Mouse (Mus musculus) liver (tissue): ENCODE measurements around the gene Teddm1b.
"Not testable (repeated sequence)": the region's sequence is repeated elsewhere in the genome, so short reads cannot be mapped to it uniquely, and the experiment has no call there.

ENCODE experiments used
- DNase-seq: peaks from one replicate; pipeline ENCODE4 v3.0.0-alpha.2; 2020; ENCODE audit warnings: mixed read lengths

The Teddm1b gene

DNA sequence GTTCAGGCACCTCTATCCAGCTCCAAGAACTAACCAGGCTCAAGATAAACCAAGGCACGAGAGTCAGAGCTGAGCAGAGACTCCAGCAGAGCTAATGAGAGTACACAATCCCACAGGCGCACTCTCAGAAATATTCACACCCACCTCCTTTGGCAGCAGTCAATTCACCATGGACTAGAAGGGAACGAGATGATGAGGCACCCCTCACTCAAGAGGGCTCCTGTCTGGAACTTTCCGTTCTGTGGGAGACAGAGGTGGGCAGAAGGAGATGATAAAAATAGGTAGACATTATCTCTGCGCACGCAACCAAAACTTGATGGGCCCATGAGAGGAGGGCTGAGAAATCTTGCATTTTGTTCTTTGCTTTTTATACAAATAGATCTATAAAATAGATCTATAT, at the start of gene Teddm1b:
TSS of gene Teddm1b (plus strand) at position 301 of the 400 bp plus-strand sequence.
- no peak for DNase-seq

DNA sequence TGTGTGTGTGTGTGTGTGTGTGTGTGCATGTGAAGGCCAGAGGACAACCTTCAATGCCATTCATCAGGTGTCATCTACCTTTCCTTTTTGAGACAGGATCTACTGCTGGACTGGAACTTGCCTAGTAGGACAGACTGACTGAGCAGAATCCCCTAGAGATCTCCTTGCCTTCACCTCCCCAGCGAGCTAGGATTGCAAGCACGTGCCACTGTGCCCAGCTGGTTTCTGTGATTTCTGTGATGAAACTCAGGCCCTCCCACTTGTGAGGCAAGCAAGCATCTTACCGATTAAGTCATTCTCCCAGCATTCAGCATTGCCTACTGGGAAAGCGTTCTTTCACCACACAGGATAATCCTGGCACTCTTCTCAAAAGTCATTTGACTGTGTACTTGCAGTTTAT, 43.4 kb upstream of the Teddm1b start:
- no peak for DNase-seq

DNA sequence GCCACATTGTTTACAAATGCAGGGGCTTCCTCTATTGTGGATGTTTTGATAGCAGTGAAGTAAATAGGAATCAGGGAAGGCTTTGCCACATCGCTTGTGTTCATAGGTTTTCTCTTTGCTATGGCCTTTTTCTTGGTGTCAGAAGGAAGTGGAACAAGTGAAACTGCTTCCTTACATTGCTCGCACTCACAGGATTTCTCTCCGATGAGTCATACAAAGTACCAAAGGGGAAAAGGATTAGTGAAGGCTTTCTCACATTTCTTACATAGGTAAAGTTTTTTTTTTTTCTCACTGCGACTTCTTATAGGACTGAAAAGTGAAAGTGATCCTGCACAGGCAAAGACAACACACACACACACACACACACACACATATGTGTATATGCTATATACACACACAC, 38.1 kb upstream of the Teddm1b start:
- no peak for DNase-seq

DNA sequence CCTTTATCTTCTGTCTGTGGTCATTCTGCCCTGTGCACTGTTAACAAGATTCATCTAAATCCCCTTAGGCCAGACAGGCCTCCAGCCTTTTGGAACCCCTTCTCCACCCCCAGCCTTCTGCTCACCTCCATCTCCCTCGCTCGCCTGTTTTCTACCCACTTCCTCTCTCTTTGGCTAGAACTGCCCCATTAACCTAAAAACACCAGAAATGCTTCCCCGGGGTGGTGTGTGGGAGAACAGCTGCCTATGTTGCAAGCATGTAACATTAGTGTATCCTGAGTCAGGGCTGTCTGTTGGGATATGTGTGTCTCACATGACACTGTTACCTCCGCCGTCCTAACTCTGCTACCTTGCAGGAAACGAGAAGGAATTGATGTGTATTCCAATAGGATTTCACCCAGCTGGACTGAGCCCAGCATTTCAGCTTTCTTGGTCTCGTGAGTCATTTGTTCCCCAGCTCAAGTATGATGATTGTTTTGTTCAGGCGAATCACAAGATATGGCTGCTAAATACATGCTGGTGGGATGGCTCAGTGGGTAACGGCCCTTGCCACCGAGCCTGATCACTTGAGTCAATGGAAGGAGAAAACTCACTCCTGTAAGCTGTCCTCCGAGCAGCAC, 31.9 kb upstream of the Teddm1b start:
- no peak for DNase-seq

DNA sequence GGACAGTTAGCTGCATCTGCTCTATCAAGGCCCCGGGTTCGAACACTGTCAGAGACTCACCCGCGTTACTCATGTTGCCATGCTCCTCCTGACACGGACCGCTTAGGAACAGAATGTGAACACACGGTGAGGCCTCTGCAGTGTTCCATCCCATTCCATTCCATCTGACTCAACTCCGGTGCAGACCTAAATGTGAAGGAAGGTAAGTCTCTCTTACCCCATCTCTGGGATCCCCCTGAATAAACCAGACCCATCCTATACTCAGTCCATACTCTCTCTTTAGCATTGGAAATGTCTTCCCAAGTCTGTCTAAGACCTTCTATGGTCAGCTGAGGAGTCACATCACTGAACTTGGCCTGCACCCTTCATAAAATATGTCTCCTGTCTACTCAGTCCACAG, 30.1 kb upstream of the Teddm1b start, which contains the start of gene Rgsl1:
TSS of gene Rgsl1 (minus strand) at position 101 of the 400 bp plus-strand sequence.
- DNase-seq = no peak

DNA sequence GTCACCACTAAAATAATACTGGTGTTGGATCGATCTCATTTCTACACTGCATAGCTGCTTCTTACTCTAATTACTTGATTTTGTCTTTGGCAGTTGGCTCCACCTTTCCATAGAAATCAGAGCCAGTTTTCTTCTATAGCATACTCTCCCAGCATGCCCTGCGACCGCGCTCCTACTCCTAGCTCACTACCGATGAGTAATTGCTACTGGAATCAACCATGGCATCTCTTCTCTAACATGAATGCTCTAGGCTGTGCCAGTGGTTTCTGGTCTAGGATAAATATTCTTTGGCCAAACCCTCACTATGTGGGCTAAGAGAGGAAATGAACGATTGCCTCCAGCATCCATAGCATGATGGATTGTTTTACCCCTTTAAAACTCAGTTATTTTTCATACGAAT, 27.7 kb upstream of the Teddm1b start:
- no peak for DNase-seq

DNA sequence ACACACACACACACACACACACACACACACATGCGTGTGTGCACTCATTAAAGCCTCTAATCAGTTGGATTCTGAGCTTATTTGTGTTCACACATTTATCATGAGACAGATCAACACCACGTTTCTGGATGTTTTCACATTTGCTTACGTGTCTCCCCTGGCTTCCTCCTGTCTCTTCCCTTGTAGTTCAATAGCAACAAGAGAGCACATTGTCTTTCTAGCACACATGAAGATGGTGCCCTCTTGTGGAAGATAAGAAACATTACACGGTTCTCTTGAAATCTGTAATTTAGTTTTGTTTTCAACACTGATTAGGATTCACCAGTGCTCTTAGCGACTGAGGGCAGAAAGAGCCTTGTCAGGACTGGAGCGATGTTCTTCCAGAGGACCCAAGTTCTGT, 27.3 kb upstream of the Teddm1b start:
- DNase-seq = no peak

DNA sequence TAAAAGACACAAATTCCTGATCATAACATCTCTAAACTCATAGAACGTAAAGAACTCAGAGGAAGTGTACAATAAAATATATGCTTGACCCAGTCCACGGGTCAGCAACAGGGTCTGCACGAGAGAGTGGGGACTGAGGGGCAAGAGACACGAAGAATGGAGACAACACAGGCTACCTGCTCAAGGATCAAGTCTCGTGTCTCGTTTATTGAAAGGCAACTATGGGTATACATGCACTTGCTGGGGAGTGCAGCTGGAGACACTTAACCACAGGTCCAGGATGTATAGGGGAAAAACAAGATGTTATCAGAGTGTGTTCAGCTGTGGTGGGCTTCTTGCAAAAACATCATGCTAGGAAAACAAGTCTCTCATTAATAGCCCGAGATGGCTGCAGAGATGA, 21.4 kb upstream of the Teddm1b start:
- DNase-seq = not testable (repeated sequence)

DNA sequence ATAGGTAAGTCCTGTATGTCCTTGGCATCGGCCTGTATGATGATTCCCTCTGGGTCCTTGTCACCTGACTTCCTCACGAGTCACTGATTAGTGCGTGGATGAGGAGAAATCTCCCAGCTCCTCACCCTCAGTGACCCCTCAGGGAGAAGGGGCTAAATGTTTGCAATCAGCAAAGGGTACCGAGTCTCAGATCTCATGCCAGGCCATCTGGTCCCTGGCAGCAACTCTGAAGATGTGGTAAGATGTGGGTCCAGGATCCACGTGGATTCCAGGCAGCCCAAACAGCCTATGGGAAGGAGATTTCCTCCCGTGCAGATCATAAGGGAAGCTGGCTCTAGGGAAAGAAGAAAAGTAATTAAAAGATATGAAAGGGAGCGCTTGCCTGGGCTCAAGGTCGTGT, 18.2 kb upstream of the Teddm1b start:
- DNase-seq = no peak

DNA sequence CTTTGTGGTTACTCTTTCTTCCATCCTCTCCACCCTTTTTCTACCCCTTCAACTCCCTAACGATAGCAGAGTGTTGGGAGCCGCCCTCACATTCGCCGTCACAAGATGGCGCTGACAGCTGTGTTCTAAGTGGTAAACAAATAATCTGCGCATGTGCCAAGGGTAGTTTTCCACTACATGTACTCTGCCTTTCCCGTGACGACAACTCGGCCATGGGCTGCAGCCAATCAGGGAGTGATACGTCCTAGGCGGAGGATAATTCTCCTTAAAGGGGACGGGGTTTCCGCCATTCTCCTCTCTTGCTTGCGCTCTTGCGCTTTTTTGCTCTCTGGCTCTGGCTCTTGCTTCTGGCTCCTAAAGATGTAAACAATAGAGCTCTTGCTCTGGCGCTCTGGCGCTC, 6.2 kb downstream of the Teddm1b start:
- DNase-seq = not testable (repeated sequence)

DNA sequence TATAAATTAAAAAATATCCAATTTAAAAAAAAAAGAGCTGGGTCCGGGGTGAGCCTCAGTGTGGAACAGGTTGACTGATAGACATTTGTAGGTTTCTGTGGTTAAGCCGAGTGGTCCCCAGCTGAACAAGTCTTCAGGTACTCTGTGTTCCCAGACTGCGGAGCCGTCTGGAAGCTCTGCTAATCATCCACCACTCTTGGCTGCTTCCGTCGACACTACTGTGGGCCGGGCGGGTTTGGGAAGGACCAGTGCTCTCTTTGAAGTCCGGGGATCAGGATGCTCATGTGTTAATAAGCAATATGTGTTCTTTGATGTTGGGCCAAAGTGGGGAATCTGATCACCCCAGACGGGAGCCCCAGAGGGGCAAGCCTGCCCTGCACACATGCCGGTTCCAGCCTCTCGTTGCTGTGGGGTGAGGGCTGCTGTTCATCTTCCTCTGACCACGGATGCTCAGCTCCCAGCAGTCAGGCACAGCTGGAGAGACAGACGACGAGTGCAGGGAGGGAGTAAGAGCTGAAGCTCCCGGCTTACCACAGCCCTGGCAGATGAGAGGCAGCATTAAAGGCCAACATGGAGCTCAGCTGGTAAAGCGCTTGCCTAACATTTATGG, 12.0 kb downstream of the Teddm1b start:
- DNase-seq = no peak

DNA sequence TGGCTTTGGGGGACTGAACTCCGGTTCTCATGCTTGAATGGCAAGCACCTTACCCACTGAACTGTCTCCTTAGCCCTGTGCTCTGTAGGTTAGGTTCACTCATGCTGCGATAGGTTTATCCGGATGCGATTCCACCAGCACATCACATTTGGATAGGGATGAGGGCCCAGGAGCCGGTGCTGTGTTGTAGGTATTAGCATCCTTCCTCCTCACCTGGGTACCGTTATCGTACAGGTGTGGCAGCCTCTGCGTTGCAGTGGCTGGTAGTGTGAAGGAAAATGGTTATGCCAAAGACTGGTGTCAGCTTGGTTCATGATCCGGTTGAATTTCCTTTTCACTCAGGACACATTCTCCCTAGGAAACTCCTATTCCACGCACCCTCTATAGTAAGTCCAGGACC, 16.0 kb downstream of the Teddm1b start:
- DNase-seq = no peak

DNA sequence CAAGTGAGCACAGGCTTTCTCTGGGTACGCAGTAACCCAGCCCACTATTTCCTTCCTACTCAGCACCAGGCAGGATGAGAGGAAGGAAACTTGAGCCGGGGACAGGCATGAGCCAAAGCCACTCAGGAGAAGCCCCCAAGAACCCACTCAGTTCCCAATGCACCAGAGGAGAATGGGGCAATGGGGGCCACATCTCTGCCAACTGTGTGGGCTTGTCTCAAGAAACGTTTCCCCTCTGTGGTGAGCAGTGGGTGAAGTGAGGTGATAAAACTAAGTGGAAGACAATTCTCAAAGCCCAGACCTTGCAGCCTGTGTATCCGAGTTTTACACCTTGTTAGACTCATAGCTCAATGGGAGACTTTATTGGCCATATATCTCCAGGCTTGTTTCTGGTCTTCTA, 17.3 kb downstream of the Teddm1b start, which contains the start of gene Teddm1a:
TSS of gene Teddm1a (plus strand) at position 301 of the 400 bp plus-strand sequence.
- no peak for DNase-seq

DNA sequence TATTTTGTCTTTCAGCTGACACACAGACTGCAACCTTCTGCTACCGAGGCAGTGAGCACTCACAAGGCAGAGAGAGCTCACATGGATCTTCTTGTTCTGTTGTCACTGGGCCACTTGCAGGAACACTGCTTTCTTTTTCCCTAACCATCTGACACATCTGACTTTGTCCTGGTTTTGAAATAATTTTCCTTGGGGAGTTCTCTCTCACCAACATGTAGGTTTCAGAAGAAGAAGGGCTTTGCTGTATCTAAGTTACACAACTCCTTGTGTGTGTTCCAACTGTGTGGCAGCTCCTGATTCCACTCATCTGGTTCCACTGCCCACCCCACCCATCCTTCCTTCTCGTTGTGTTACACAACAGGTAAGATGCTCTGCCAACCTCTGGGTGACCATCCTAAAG, 19.6 kb downstream of the Teddm1b start:
- no peak for DNase-seq

DNA sequence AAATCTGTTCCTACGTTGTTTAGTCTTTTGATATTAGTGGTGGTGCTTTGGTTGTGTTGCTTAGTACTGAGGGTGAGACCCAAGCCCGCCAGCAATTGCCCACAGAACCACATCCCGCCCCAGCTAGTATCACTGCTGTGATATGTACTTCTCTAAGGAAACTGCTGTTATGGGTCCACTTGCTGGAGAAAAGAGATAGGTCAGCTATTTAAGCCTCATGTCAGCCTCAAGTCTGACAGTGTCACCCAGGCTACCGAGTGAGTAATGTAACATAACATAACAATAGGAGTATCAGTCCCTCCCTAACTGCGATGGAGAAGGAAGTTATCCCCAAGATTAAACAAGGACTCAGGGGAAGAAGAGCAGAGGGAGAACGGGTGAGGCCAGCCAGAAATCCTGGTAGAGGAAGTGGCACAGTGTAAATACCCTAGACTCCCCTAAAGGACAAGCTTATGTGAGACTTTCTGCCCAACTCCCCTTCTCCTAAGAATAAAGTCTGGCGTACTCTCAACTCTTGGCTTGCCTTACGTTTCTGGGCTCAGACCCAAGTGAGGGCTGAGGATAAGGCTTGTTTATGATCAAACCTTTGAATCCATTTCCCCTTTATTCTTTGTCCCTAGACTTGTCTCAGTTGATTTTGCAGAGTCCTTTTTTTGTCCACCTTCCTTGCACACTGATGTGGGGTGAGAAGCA, 20.2 kb downstream of the Teddm1b start:
- DNase-seq = no peak

DNA sequence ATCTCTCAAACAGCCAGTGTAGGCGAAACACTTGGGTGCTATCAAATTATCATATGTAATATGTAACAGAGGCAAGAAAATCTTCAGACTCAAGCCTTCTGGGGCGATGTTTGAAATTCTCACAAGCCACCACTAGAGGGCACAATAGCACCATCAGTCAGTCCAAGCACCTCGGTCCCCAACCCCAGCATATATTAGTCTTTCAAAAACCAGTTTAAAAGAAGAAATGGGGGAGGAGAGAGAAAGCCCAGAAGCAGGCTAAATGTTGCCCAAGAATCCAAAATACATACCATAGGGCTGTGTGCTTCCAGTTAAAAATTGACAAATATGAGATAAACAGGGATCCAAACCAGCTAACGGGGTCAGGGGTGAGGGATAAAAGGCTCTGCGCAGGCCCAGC, 20.8 kb downstream of the Teddm1b start:
- peak; percentile 72 for DNase-seq

DNA sequence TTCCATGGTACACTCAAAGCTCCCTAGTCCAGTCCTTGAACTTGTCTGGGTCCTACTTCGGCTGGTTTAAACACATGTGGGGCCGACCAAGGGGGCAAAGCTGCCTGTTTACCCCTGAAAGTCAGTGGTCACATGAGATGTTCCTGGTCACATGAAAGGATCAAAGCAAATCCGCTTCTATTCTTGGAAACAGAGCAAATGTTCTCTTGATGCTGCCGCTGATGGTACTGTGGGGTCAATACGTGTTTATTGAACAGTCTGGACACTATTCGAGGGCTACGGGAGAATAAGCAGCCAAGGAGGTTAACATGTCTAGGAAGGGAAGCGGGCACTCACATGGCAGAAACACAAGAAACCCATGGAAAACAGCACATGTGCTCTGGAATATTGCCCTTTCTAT, 23.1 kb downstream of the Teddm1b start:
- DNase-seq = no peak

DNA sequence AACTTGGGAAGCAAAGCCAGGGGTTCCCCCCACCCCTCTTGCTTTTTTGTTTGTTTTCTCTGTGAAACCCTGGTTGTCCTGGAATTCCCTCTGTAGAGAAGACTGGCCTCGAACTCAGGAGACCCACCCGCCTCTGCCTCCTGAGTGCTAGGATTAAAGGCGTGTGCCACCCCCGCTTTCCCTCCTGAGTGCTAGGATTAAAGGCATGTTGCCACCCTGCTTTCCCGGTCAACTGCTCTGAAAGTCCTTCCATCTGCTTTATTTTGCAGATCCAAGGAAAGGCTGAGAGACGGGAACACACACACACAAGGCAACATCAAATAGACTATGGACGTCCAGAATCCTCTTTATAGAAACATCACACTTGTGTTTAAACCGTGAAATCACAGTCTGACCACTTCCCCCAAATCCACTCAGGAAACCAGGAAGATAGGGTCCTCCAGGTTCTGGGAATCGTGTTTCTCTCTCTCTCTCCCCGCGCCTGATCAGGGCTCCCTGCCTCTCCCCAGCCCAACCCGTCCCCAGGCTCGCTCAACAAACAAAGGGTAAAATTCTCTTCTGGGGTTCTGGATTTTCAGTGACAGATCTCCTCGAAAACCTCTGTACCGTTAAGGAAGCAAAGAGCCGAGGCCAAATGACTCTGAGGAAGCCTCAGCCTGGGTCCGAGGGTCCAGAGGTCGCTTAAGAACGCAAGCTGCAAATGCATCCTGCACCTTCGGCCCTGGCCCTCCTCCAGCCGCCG, 25.0 kb downstream of the Teddm1b start:
- DNase-seq = no peak

DNA sequence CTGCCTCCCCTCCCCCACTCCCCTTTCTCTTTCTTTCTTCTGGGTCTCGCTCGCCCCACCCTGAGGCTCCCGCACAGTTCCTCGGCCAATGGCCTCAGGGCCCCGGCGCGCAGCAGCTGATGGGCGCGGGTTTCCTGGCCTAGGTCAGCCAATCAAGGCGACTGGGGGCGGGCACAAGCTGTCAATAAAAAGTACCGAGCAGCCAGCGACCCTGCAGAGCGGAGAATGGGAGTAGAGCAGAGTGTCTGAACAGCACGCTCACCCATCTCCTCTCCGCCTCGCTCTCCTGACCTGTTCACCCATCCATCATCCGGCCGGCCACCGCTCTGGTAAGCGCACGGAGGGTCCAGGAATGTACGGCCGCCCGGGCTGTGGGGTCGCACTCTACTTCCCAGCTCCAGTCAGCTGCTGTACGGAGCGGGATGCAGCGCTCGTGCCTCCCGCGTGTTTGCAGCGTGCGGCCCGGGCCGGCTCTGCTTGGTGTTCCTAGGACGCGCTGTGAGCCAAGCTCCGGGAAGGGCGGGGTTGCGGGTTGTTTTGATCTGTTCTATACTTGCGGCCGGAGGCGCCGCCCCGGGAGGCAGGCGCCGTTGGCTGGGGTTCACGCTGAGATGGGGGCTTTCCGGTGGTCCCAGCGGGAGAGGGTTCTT, 25.7 kb downstream of the Teddm1b start, which contains the start of the genes Glul and Teddm2:
TSS of gene Glul (plus strand) at position 214 of the 650 bp plus-strand sequence.
TSS of gene Teddm2 (minus strand) at position 498 of the 650 bp plus-strand sequence.
- DNase-seq = peak; percentile 97

DNA sequence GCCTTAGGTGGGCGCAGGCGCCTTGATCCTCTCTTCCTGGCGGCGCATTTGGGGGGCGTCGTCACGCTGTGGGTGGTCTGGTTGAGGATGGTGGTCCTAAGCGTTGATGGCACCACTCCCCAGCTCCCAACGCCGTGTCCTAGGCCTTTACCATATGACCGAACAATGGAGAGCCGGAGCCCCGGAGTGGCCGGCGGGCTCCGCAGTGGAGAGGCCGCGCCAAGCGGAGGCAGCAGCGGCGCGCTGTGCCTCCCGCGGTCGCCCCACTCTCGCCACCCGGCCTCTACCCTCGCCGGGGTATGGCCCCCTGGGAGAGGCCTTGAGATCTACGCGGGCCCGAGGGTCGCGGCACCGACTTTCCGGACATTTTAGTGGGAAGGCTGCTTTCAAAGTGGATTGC, 26.2 kb downstream of the Teddm1b start:
- peak; percentile 54 for DNase-seq

DNA sequence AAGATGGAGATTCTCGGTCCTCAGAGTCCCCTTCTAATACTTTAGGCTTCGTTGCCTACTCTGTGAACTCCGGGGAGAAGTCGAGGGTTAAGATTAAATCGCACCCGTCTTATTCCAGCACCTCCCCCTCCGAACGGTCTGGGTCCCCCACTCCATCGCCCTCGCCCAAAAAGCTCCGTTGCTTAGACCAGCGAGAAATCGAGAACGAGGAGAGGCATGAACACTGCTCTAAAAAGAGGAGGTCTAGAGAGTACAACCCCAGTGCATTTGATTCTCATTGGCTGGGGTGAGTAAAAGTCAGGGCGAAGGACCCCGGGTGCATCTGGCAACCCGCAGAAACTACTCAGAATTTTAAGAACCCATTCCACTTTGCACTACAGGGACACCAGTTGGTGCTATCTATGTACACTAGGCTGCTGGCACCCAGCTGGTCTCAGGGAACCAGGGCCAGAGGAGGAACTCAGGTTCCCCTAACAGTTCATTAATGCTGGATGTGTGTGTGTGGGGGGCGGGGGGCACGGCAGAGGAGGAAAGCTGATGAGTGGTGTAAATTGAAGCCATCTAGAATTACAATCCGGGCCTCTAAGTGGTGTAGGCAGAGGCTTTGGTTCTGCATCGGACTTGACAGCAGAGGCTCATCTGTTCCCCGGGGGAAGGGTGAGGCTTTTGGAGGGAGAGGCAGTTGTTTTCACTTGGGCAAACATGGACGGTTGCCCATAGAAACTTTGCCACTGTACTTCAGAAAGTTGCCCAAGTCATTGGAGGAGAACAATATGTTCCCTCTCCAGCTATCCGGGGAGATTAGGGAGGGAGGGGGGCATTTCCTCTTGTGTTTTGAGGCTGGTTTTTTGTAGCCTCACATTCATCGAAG, 26.9 kb downstream of the Teddm1b start:
- DNase-seq = peak; percentile 40

DNA sequence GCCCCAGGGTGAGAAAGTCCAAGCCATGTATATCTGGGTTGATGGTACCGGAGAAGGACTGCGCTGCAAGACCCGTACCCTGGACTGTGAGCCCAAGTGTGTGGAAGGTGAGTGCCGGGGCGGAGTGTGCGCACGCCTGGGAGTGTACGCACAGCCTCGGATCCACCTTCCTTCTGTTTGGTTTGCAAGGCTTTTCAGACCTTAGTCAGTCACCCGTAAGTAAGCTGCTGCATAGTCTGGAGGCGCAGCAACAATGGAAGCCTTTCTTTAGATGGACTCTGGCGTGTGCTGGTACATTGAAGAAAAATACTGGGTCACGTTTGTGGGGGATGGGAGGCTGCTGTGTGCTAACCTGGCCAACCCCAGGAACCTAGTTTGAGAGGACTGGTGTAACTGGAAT, 28.9 kb downstream of the Teddm1b start:
- no peak for DNase-seq
